Mouse (Mus musculus) cerebellum, adult 9-11 months (tissue): Measurements from ENCODE around the gene Krtap6-1.
"Not testable (repeated sequence)": the region's sequence is repeated elsewhere in the genome, so short reads cannot be mapped to it uniquely, and the experiment has no call there.

ENCODE experiments used
- DNase-seq: peaks from one replicate; pipeline ENCODE4 v3.0.0; 2022

Krtap6-1 gene

GRCm38 (mm10) chr16:89031399-89031798, at the start of gene Krtap6-1:
TSS of gene Krtap6-1 (plus strand) at chr16:89031699.
- DNase-seq, result not testable (repeated sequence)

DNA sequence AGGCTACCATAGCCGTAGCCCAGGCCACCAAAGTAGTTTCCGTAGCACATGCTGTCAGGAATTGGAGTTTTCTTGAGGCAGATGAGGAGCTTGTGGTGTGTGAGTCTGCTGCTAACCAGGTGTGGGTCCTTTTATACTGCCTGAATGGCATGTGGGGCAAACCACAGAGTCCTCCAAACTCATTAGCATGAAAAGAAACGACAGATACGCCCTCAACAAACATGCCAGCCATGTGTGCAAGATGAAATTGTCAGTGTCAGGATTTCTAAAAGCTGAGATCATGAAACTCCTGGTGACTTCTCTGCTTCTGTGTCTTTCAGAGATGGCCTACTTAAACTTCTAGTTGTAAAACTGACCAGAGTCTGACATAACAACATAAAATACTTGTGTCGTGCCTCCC, 20.8 kb upstream of the Krtap6-1 start, which contains the start of gene Krtap22-2:
Gene Krtap22-2, minus strand, starts transcription at position 101 of the 400 bp plus-strand sequence.
- no peak for DNase-seq

GRCm38 (mm10) chr16:89013973-89014372, 17.5 kb upstream of the Krtap6-1 start:
- DNase-seq, result no peak

DNA sequence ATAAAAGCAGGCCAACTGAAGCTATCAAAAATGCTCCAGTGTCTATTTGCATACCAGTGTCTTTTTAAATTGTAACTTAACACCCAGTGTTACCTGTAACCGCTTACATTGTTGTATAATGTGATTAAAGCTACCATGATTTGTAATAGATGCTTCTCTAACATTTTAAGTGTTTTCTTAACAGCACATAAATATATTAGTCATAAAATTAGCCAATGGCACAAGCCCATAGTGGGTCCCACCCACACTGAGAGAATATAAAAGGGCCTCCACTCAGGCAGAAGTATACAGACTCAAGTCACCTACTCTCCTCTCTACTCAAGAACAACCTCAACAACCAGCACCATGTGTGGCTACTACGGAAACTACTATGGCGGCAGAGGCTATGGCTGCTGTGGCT, 16.5 kb upstream of the Krtap6-1 start, which contains the start of gene Gm10229:
Gene Gm10229, plus strand, starts transcription at position 301 of the 400 bp plus-strand sequence.
- DNase-seq, result not testable (repeated sequence)

DNA sequence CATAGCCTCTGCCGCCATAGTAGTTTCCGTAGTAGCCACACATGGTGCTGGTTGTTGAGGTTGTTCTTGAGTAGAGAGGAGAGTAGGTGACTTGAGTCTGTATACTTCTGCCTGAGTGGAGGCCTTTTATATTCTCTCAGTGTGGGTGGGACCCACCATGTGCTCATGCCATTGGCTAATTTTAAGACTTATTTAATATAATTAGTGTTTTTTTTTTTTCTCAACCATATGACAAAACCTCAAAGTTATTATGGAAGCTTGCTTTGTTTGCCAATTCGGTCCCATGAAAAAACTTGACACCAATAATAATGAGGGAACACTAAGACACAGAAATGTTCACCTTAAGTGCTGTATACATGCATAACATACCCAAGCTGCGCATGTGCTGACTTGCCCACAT, 9.9 kb downstream of the Krtap6-1 start, which contains the start of gene Gm10228:
Gene Gm10228, minus strand, starts transcription at position 101 of the 400 bp plus-strand sequence.
- DNase-seq, result not testable (repeated sequence)

DNA sequence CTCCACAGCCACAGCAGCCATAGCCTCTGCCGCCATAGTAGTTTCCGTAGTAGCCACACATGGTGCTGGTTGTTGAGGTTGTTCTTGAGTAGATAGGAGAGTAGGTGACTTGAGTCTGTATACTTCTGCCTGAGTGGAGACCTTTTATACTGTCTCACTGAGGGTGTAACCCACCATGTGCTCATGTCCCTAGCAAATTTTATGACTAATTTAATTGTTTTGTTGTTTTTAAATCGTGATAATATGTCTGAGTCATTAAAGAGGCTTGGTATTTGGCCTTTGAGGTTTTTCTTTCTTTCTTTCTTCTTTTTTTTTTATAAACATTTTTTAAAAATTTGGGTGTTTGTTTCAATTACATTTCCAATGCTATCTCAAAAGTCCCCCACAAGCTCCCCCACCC, 16.3 kb downstream of the Krtap6-1 start, which contains the start of gene Krtap6-5:
Gene Krtap6-5, minus strand, starts transcription at position 101 of the 400 bp plus-strand sequence.
- DNase-seq, result no peak

- not testable (repeated sequence) for DNase-seq
Measured at GRCm38 (mm10) chr16:89063902-89064301, 32.4 kb downstream of the Krtap6-1 start, which contains the start of gene 1110025L11Rik. TSS of gene 1110025L11Rik (minus strand) at chr16:89064002.

DNA sequence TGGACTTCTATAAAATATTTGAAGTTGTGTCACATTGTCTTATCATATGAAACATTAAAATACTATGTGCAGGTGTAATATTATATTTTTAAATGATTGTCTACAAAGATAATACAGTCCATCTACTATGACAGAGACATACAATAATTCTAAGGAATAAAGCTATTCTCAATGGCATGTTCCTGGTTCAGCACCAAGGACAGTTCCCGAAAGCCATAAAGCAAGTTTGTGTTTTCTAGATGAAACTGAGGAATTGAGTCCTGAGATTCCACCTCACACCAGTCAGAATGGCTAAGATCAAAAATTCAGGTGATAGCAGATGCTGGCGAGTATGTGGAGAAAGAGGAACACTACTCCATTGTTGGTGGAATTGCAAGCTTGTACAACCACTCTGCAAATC, 39.5 kb downstream of the Krtap6-1 start:
- DNase-seq, result not testable (repeated sequence)
